Mouse (Mus musculus) heart, postnatal 25 days (tissue): ENCODE measurements at regions not wholly inside any gene's neighbourhood (a gene's known extent, or its start where the extent isn't known, plus 50 kb on each side); places are given as distances from the start of the nearest gene placed in this dataset.
"Not testable (repeated sequence)": the region's sequence is repeated elsewhere in the genome, so short reads cannot be mapped to it uniquely, and the experiment has no call there.

Experiments
- DNase-seq: peaks from one replicate; pipeline ENCODE4 v3.0.0; 2022; ENCODE audit warnings: low spot score
- intact Hi-C: fragments of 180-260 bp; cut with DNase I; formaldehyde crosslinking; loops from one replicate; pipeline ENCODE4 v1.15.1; 2025

- intact Hi-C loops, result no loop called here
- no peak for DNase-seq
Observed at GRCm38 (mm10) chr5:67487965-67488409, 59.9 kb upstream of the Bend4 start.

- intact Hi-C loops, DNase-seq: not testable (repeated sequence)
Observed at GRCm38 (mm10) chr5:67490709-67491108, 62.6 kb upstream of the Bend4 start.

- intact Hi-C loops, result no loop called here
Observed at GRCm38 (mm10) chr5:67492893-67493302, 64.8 kb upstream of the Bend4 start.

GRCm38 (mm10) chr5:67496710-67497109, 68.6 kb upstream of the Bend4 start:
- intact Hi-C loops, result no loop called here
- DNase-seq, result no peak

More at GRCm38 (mm10) chr5:67492893-67493302, 64.8 kb upstream of the Bend4 start:
- DNase-seq, result no peak

GRCm38 (mm10) chr5:67520251-67520650, 87.4 kb upstream of the Shisa3 start:
- no peak for DNase-seq

GRCm38 (mm10) chr5:67521423-67521912, 86.2 kb upstream of the Shisa3 start:
- no peak for DNase-seq
- intact Hi-C loops, result no loop called here

More at GRCm38 (mm10) chr5:67520251-67520650, 87.4 kb upstream of the Shisa3 start:
- intact Hi-C loops, result no loop called here

GRCm38 (mm10) chr5:67530149-67530548, 77.5 kb upstream of the Shisa3 start:
- DNase-seq, result no peak
- intact Hi-C loops, result loop anchor here (5.0 kb wide), 1 partner anchor 482 kb away; no protein-coding TSS in a partner anchor

- intact Hi-C loops, result loop anchor here (5.0 kb wide), 1 partner anchor 481 kb away; no protein-coding TSS in a partner anchor
Observed at GRCm38 (mm10) chr5:67530957-67531356, 76.7 kb upstream of the Shisa3 start.

GRCm38 (mm10) chr5:67532351-67532750, 75.3 kb upstream of the Shisa3 start:
- DNase-seq, result peak; percentile 15
- intact Hi-C loops, result loop anchor here (1.0 to 5.0 kb wide), 2 partner anchors 195 to 480 kb away; no protein-coding TSS in a partner anchor

More at GRCm38 (mm10) chr5:67530957-67531356, 76.7 kb upstream of the Shisa3 start:
- no peak for DNase-seq

- intact Hi-C loops, result loop anchor here (1.0 to 5.0 kb wide), 2 partner anchors 194 to 479 kb away; no protein-coding TSS in a partner anchor
- peak; percentile 35 for DNase-seq
Observed at GRCm38 (mm10) chr5:67532756-67533255, 74.9 kb upstream of the Shisa3 start.

GRCm38 (mm10) chr5:67534056-67534455, 73.6 kb upstream of the Shisa3 start:
- DNase-seq, result no peak
- intact Hi-C loops, result loop anchor here (5.0 kb wide), 1 partner anchor 478 kb away; no protein-coding TSS in a partner anchor

GRCm38 (mm10) chr5:67537990-67538389, 69.7 kb upstream of the Shisa3 start:
- intact Hi-C loops, result no loop called here
- no peak for DNase-seq

GRCm38 (mm10) chr5:67539591-67540238, 68.0 kb upstream of the Shisa3 start:
- intact Hi-C loops, result no loop called here
- no peak for DNase-seq

GRCm38 (mm10) chr5:67541867-67542266, 65.8 kb upstream of the Shisa3 start:
- intact Hi-C loops, result no loop called here

GRCm38 (mm10) chr5:67544028-67544589, 63.6 kb upstream of the Shisa3 start:
- intact Hi-C loops, result no loop called here
- no peak for DNase-seq

More at GRCm38 (mm10) chr5:67541867-67542266, 65.8 kb upstream of the Shisa3 start:
- DNase-seq, result no peak

GRCm38 (mm10) chr5:67550257-67550656, 57.4 kb upstream of the Shisa3 start:
- DNase-seq, result no peak
- intact Hi-C loops, result no loop called here

- intact Hi-C loops, result no loop called here
- no peak for DNase-seq
Observed at GRCm38 (mm10) chr5:67551668-67552390, 55.9 kb upstream of the Shisa3 start.

GRCm38 (mm10) chr5:67552865-67553264, 54.8 kb upstream of the Shisa3 start:
- intact Hi-C loops, result no loop called here
- no peak for DNase-seq
